Mouse (Mus musculus) stomach, embryonic 16.5 days (tissue): ENCODE measurements around the gene Chd1. TPM values are rescaled to one million over a fixed set of nuclear protein-coding genes. Genes with fewer than 3 reads are reported as not detected.

Source experiments
- ATAC-seq: fragments of 200-750 bp; cut with Nextera tagmentation; 2 replicates; pipeline ENCODE4 v1.8.0; 2017; ENCODE audit warnings: moderate number of reproducible peaks, moderate TSS enrichment; ENCODE audit not compliant: insufficient read depth, low FRiP score
- H3K27ac ChIP-seq: fragments of 300-500 bp; sonication (generic); 2 replicates; pipeline ENCODE4 v1.5.1; 2014; ENCODE audit warnings: low read length
- H3K27me3 ChIP-seq: fragments of 300-500 bp; sonication (generic); 2 replicates; pipeline ENCODE4 v1.6.1; 2014; ENCODE audit warnings: low read length, control low read depth, mixed read lengths; ENCODE audit not compliant: control insufficient read depth, insufficient read depth
- H3K36me3 ChIP-seq: fragments of 300-500 bp; sonication (generic); 2 replicates; pipeline ENCODE4 v1.6.1; 2014; ENCODE audit warnings: low read length; ENCODE audit not compliant: control insufficient read depth, insufficient read depth
- H3K4me1 ChIP-seq: fragments of 300-500 bp; sonication (generic); 2 replicates; pipeline ENCODE4 v1.6.1; 2014; ENCODE audit warnings: low read length, control low read depth, mixed read lengths; ENCODE audit not compliant: control insufficient read depth, insufficient read depth
- H3K4me2 ChIP-seq: fragments of 300-500 bp; sonication (generic); 2 replicates; pipeline ENCODE4 v1.6.1; 2014; ENCODE audit warnings: low read depth, low read length, mixed read lengths
- H3K4me3 ChIP-seq: fragments of 300-500 bp; sonication (generic); replicated peaks from 2 replicates; pipeline ENCODE4 v1.5.1; 2014; ENCODE audit warnings: mild to moderate bottlenecking, low read length
- H3K9ac ChIP-seq: fragments of 300-500 bp; sonication (generic); 2 replicates; pipeline ENCODE4 v1.6.1; 2014; ENCODE audit warnings: low read length
- H3K9me3 ChIP-seq: fragments of 300-500 bp; sonication (generic); replicated peaks from 2 replicates; pipeline ENCODE4 v1.6.1; 2016; ENCODE audit warnings: low read length, control low read depth; ENCODE audit not compliant: control insufficient read depth
- WGBS: fragments of 180-500 bp; shearing (Covaris S2); extraction: QIAGEN DNeasy Blood & Tissue Kit; methylation state at CpG from one replicate; pipeline ENCODE4 v1.1.7; 2014; 5-methylcytosine and 5-hydroxymethylcytosine counted together
- polyA plus RNA-seq: library from polyadenylated mRNA; unstranded; fragments of >200 nt; fragmentation: Nextera tagmentation; extraction: Ambion mirVana; gene quantifications from 2 replicates; pipeline ENCODE4 v1.2.1, GENCODE M21; 2015

Chd1 gene
- polyA plus RNA-seq, 1 experiment from 2014 or later = 14.6 TPM

- Histone ChIP-seq H3K9ac (no peak overlapping the region), H3K9me3 (no peaks in the 10 kb centered on the region), H3K4me3 (no peak overlapping the region), H3K4me1 (no peaks in the 10 kb centered on the region), H3K27ac (no peak overlapping the region), H3K27me3 (no peaks in the 10 kb centered on the region), H3K4me2 (no peak overlapping the region), H3K36me3 (no peaks in the 10 kb centered on the region; the same call in 1 of the 2 replicates)
- no peak for ATAC-seq
- 68% methylated on average over 2 of the region's 2 CpGs for WGBS
Observed at GRCm38 (mm10) chr17:15695566-15695965, 9.2 kb upstream of the Chd1 start.

DNA sequence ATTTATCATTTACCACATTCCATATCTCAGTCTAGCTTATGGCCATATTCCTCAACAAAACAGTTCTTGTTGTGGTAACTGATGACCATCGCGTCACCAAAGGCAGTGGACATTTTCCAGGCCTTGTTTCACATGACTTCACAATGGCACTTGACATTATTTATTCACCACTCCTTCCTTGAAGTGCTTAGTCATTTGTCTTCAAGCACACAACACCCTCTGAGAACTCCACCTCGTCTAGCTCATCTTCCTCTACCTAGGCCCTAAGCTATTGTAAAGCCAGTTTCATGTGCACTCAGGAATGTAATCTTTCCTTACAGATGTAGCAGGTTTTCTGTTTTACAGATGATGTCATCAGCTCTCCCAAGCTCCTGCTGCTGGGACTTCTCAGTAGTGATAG is 5.8 kb upstream of the Chd1 start:
- Histone ChIP-seq H3K4me3 (no peak overlapping the region), H3K27ac (no peak overlapping the region), H3K4me2 (no peak overlapping the region), H3K36me3 (no peaks in the 10 kb centered on the region; the same call in 1 of the 2 replicates), H3K9ac (no peak overlapping the region), H3K4me1 (no peaks in the 10 kb centered on the region), H3K9me3 (no peaks in the 10 kb centered on the region), H3K27me3 (no peaks in the 10 kb centered on the region)
- WGBS = 80% methylated on average over 3 of the region's 3 CpGs
- ATAC-seq = no peak

DNA sequence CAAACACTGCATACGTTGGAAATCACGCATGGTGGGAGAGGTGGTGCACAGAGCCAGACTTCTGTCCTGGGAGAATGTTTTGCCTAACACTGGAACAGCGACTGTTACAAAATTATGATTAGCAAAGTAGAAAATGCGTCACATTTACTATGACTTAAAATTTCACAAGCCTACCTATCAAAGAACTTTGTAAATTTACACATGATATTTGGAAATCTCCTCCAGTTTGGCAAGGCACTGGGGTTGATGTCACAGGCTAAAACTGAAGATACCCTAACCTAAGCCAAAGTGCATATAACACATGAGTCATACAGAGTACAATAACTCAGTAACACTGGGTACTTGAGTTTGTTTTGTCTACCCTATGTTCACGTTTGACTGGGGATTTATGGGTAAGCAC is 3.3 kb upstream of the Chd1 start:
- Histone ChIP-seq H3K36me3 (no peaks in the 10 kb centered on the region; the same call in 1 of the 2 replicates), H3K27me3 (no peaks in the 10 kb centered on the region), H3K4me1 (peaks cover under 1% of the 10 kb centered on the region), H3K4me2 (no peak overlapping the region), H3K27ac (no peak overlapping the region), H3K9me3 (no peaks in the 10 kb centered on the region), H3K4me3 (no peak overlapping the region), H3K9ac (no peak overlapping the region)
- no peak for ATAC-seq
- 84% methylated on average over 5 of the region's 5 CpGs for WGBS

GRCm38 (mm10) chr17:15704158-15704474 is 651 bp upstream of the Chd1 start:
- no peak for ATAC-seq
- H3K9ac ChIP-seq = peak overlapping the region; percentile 94
- no peaks in the 10 kb centered on the region for H3K9me3 ChIP-seq
- peak overlapping the region; percentile 57 for H3K4me2 ChIP-seq
- peak overlapping the region; percentile 94 for H3K27ac ChIP-seq
- WGBS = 3% methylated on average over 12 of the region's 12 CpGs
- H3K4me3 ChIP-seq = peak overlapping the region; percentile 77
- H3K4me1 ChIP-seq = peaks cover 5% of the 10 kb centered on the region
- H3K27me3 ChIP-seq = no peaks in the 10 kb centered on the region
- peaks cover 8% of the 10 kb centered on the region; the same call in 1 of the 2 replicates for H3K36me3 ChIP-seq

- peak; percentile 53; the same call in 1 of the 2 replicates for ATAC-seq
- WGBS = under 1% methylated on average over 58 of the region's 89 CpGs
- Histone ChIP-seq H3K27me3 (no peaks in the 10 kb centered on the region), H3K9me3 (no peaks in the 10 kb centered on the region), H3K9ac (peak overlapping the region; percentile 94), H3K27ac (peak overlapping the region; percentile 94), H3K36me3 (peaks cover 8% of the 10 kb centered on the region; the same call in 1 of the 2 replicates), H3K4me3 (peak overlapping the region; percentile 77), H3K4me2 (peak overlapping the region; percentile 88), H3K4me1 (peaks cover 5% of the 10 kb centered on the region)
Observed at GRCm38 (mm10) chr17:15705303-15706284, 827 bp downstream of the Chd1 start.

DNA sequence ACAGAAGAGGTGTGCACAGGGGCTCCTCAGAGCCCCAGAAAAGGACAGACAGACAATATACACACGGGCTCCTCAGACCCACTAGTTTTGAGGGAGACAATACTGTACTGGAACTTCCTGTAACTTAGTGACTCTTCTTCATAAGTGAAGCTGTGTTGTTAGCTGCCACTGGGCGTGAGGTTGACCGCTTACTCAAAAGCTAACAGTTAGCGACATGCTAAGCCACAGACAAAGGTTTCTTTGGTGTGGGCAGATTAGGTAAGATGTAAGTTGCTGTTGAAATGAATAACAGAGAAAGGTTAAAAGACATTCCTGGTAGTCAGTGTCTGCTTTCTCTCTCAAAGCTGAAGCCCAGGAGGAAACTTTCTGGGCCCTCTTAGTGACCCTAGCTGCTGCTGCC is 9.7 kb downstream of the Chd1 start:
- no peak overlapping the region for H3K4me3 ChIP-seq
- no peak overlapping the region for H3K4me2 ChIP-seq
- H3K9ac ChIP-seq = no peak overlapping the region
- H3K27me3 ChIP-seq = no peaks in the 10 kb centered on the region
- WGBS = 64% methylated on average over 4 of the region's 4 CpGs
- H3K4me1 ChIP-seq = no peaks in the 10 kb centered on the region
- H3K9me3 ChIP-seq = no peaks in the 10 kb centered on the region
- H3K27ac ChIP-seq = no peak overlapping the region
- ATAC-seq = no peak
- 0 out of 2 replicates have a peak, but pooled peaks cover 4% of the 10 kb centered on the region for H3K36me3 ChIP-seq

DNA sequence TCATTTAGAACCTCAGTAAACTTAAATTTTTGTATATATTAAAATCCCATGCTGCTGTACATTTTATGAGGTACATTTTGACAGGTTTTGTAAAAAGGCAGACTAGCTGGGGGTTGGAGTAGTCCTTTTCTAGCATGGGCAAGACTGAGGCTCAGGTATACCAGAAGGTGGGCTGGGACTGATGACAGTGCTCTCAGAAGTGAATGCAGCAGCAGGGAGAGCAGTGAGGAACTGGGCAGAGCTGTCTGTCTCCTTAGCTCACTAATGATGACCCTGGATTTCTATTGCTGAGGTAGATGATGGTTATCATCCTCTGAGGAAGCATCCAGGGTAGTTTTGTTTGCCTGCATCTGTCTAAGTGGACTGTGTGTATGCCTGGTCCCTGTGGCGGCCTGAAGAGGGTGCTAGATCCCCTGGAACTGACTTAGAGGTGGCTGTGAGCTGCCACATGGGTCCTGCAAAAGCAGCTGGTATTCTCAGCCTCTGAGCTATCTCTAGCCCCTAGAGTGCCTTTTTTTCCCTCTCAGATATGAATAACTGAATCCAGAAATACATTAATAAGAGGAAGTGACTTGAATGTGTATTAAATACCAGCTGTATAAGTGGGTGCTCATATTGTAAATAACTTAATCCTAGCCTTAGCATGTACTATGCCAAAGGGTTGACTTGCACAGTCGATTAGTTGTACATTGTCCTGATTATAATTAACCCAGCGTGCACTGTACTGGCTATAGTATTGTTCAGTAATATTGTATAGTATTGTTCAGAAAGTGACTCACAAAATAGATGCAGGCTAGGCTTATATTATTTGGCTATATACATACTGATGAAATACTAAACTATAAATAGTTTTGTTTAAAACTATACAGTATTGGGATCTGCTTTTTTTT is 10.5 kb downstream of the Chd1 start:
- no peak overlapping the region for H3K9ac ChIP-seq
- peak; percentile 50; the same call in 1 of the 2 replicates for ATAC-seq
- no peak overlapping the region for H3K4me2 ChIP-seq
- H3K9me3 ChIP-seq = no peaks in the 10 kb centered on the region
- no peak overlapping the region for H3K4me3 ChIP-seq
- WGBS = 71% methylated on average over 3 of the region's 3 CpGs
- H3K36me3 ChIP-seq = 0 out of 2 replicates have a peak, but pooled peaks cover 4% of the 10 kb centered on the region
- H3K4me1 ChIP-seq = no peaks in the 10 kb centered on the region
- no peak overlapping the region for H3K27ac ChIP-seq
- no peaks in the 10 kb centered on the region for H3K27me3 ChIP-seq

GRCm38 (mm10) chr17:15715940-15716339 is 11.2 kb downstream of the Chd1 start:
- WGBS = 74% methylated on average over 3 of the region's 3 CpGs
- Histone ChIP-seq H3K27me3 (no peaks in the 10 kb centered on the region), H3K4me1 (no peaks in the 10 kb centered on the region), H3K9ac (no peak overlapping the region), H3K36me3 (0 out of 2 replicates have a peak, but pooled peaks cover 4% of the 10 kb centered on the region), H3K9me3 (no peaks in the 10 kb centered on the region), H3K4me2 (no peak overlapping the region), H3K27ac (no peak overlapping the region), H3K4me3 (no peak overlapping the region)
- no peak for ATAC-seq
